Mouse (Mus musculus) brown adipose tissue, adult 24 weeks (tissue): Measurements from ENCODE around the gene Dkkl1. TPM values are rescaled to one million over a fixed set of nuclear protein-coding genes. Genes with fewer than 3 reads are reported as not detected.
A peak's percentile ranks its signal among the peaks of the same experiment; 100 is the strongest.
"Not testable (repeated sequence)": the region's sequence is repeated elsewhere in the genome, so short reads cannot be mapped to it uniquely, and the experiment has no call there.

ENCODE experiments used
- H3K27ac ChIP-seq: fragments of 200-500 bp; replicated peaks from 2 replicates; pipeline ENCODE4 v1.5.1; 2012; ENCODE audit warnings: low read depth, mild to moderate bottlenecking, low read length
- H3K4me1 ChIP-seq: fragments of 200-500 bp; 2 replicates; pipeline ENCODE4 v1.6.1; 2012; ENCODE audit warnings: low read length, mixed read lengths; ENCODE audit not compliant: control insufficient read depth, insufficient read depth, insufficient read length
- H3K4me3 ChIP-seq: fragments of 200-500 bp; 2 replicates; pipeline ENCODE4 v1.5.1; 2012; ENCODE audit warnings: low read depth, mild to moderate bottlenecking, low read length, moderate library complexity; ENCODE audit not compliant: insufficient read depth
- polyA plus RNA-seq: library from polyadenylated mRNA; stranded (reverse); fragments of >200 nt; gene quantifications from 2 replicates; pipeline ENCODE4 v1.2.4, GENCODE M21; 2012; ENCODE audit not compliant: missing spikeins, insufficient read depth, insufficient read length

Dkkl1 gene
- polyA plus RNA-seq, result not detected in 2 replicates

DNA sequence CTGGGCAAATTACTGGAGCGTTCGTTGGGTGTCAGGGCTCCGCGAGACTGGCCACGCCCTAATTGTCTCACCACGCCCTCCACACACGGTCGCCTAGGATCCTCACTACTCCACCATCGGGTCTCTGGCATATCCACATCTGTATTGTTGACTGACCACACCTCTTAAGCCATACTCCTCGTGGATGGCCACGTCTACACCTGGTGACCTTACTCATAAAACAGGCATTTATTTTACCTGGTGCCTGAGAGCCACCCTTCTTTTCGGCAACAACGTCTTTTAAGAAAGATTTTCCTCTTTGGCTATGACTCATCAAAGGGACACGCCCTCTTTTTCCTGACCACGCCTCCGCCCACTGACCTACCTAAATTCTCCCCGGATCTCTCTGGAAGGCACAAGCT lies at the start of gene Dkkl1:
Gene Dkkl1 (minus strand): TSS at position 297 of the 401 bp plus-strand sequence.
- Histone ChIP-seq H3K27ac (no peak within 1 kb of the TSS), H3K4me1 (peaks cover 2% of the 10 kb centered on the region), H3K4me3 (no peak within 1 kb of the TSS)

DNA sequence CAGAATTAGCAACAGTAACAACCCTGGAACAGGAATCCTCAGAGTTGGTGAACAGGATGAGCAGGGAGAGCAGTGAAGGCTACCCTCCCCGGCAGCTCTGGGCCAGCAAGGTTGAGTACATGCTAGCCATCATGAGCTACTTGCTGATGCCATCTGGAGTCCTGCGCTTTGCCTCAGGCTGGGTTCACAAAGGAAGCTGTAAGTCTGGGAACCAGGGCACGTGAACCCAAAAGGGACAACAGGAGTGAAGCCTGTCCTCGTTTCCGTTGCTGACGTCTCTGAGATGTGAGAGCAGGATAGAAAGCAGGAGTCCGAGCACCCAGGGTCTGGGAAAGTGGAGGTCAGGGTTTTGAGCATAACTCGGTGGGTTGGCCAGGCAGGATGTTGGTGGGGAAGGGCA lies 47.3 kb upstream of the Dkkl1 start:
- H3K4me3 ChIP-seq, result no peak overlapping the region
- no peaks in the 10 kb centered on the region for H3K4me1 ChIP-seq
- no peak overlapping the region for H3K27ac ChIP-seq

DNA sequence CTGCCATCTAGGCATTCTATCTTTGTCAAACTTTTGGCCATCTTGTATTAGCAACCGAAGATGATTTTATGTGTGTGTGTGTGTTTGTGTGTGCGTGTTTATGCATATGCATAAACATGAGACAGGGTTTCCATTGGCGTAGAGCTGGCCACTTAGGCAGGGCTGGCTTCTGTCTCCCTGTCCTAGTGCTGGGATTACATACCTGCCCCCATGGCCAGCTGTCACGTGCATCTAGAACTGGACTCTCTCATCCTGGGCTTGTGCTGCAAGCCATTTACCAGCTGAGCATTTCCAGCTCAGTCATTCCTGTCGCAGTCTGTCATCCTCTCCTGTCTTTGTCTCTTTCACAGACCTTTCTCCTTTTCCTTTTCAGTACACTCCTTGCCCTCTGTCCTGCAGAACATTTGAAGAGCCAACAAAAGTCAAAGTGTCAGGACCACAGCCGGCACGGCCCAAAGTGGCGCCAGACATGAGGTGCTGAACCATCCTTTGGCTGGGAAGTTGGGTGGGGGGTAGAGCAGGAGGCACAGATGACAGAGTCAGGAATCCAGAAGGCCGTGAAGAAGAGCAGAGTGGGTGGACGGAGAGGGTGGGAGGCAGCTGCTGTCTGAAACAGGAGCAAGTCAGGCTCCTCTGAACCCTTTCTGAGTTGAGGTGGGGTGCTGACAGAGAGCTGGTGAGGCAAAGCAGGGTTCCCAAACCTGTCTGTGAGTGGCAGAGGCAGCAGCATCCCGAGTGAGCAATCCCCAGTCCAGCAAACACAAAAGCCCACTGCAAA lies 45.3 kb upstream of the Dkkl1 start:
- no peak overlapping the region for H3K4me3 ChIP-seq
- no peaks in the 10 kb centered on the region for H3K4me1 ChIP-seq
- H3K27ac ChIP-seq, result no peak overlapping the region

DNA sequence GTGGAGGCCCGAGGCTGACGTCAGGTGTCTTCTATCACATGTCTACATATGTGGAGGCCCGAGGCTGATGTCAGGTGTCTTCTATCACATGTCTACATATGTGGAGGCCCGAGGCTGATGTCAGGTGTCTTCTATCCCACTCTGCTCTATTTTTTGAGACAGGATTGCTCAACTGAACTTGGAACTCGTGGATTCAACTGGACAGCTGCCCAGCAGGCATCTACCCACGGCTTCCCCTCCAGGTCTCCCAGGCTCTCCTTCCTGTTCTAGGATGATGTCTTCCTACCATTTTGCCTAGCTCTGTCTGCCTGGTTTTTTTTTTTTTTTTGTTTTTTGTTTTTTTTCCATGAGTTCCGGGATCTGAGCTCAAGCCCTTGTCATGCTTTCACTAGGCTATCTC lies 43.9 kb upstream of the Dkkl1 start:
- H3K27ac ChIP-seq, H3K4me3 ChIP-seq: not testable (repeated sequence)

DNA sequence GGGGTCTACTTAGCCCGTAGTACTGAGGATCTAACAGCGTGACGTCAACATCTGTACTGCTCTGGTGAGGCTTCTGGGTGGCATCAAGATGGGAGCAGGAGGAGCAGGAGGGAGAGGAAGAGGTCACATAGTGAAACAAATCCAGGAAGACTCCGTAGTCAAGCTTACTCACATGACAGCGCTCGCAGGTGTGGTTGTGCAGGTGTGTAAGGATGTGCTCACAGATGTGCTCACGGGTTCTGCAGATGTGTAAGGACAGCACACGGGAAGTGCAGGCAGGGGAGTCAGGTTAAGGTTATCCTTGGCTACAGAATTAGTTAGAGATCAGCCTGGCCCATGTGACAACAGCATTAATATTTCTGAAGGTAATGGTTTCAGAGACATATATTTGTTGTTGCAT lies 41.9 kb upstream of the Dkkl1 start:
- no peaks in the 10 kb centered on the region for H3K4me1 ChIP-seq
- no peak overlapping the region for H3K4me3 ChIP-seq
- no peak overlapping the region for H3K27ac ChIP-seq

More for the DNA sequence above, 43.9 kb upstream of the Dkkl1 start:
- not testable (repeated sequence) for H3K4me1 ChIP-seq

DNA sequence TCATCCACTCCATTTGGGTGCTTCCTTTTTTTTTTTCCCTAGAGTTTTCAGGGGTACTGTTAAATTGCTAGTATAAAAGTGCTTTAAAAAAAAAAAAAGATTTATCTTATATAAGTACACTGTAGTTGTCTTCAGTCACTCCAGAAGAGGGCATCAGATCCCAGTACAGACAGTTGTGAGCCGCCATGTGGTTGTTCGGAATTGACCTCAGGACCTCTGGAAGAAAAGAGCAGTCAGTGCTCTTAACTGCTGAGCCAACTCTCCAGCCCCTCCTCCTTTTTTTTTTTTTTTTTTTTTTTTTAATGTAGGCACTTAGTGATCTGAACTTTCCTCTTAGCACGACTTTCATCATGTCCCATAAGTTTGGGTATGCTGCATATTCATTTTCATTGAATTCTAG lies 35.7 kb upstream of the Dkkl1 start:
- Histone ChIP-seq H3K4me3 (no peak overlapping the region), H3K27ac (no peak overlapping the region), H3K4me1 (no peaks in the 10 kb centered on the region)

DNA sequence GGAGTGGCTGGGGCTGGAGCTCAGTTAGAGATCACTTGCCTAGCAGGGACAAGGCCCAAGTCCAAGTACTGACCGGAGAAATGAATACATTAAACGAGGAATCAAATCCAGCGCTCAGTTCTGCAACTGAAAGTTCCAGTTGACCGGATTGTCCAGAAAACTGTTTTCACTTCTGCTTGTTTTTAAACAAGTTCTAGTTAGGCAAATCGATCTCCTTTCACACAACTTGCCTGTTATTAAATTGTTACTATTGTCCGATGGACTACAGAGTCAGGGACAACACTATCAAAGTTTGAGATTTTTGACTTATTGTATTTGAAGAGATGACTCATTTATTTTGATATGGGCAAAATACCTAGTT lies 29.4 kb upstream of the Dkkl1 start:
- H3K4me1 ChIP-seq, result peaks cover 4% of the 10 kb centered on the region; the same call in 1 of the 2 replicates
- no peak overlapping the region for H3K4me3 ChIP-seq

DNA sequence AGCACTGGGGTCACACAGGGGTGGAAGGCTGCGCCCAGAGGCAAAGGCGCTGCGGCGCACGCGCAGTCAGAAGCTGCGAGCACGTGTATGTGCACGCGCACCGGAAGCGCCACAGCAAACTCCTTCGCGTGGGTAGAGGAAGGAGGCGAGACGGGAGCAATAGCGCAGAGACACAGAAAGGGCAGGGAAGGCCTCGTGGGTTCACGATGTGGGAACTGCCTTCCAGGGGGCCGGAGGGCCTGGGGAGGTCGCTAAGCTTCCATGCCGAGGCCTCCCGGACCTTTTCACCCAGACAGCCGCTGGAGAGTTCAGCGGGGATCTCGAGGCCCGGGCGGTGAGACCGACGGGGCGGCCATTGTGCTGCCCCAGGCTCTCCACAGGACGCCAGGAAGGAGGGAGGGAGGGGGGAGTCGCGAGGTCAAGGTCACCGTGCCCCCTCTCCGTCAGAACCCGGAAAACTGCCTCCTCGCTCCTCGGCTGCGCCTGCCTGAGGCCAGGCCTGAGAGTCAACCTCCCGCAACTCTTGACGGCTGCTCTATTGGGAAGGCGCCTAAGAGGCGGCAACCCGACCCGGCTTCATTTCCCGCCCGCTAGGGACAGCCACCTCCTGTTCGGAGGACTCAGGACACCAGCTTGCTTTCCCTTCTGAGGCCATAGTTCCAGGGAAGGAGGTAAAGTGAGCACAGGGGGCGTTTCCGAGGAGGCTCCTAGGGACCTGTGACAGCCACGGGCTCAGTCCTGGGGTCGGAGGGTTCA lies 28.9 kb upstream of the Dkkl1 start, which contains the start of gene Slc6a16:
Gene Slc6a16 (plus strand): TSS at position 453 of the 756 bp plus-strand sequence.
- H3K27ac ChIP-seq, result no peak within 1 kb of the TSS
- no peak within 1 kb of the TSS for H3K4me3 ChIP-seq
- H3K4me1 ChIP-seq, result peaks cover 4% of the 10 kb centered on the region; the same call in 1 of the 2 replicates

More for the DNA sequence above, 29.4 kb upstream of the Dkkl1 start:
- H3K27ac ChIP-seq, result no peak overlapping the region

DNA sequence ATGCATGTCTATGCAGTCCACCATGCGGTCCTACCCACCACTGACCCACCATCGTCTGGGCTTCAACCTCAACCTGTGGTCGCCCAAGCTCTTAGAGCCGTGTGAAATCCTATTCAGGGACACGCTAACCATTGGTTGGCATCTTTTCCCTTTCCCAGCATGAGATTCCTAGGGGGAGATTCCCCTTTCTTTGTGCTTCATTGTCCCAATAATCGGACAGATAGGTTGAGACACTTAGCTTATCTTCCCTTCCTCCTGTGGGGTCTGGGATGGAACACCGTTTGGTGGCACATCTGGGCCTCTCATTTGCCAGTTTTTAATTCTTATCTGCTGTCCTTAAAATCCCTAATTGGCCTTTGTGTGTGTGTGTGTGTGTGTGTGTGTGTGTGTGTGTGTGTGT lies 28.2 kb upstream of the Dkkl1 start:
- H3K27ac ChIP-seq, result no peak overlapping the region
- H3K4me3 ChIP-seq, result no peak overlapping the region
- H3K4me1 ChIP-seq, result peaks cover 4% of the 10 kb centered on the region; the same call in 1 of the 2 replicates

DNA sequence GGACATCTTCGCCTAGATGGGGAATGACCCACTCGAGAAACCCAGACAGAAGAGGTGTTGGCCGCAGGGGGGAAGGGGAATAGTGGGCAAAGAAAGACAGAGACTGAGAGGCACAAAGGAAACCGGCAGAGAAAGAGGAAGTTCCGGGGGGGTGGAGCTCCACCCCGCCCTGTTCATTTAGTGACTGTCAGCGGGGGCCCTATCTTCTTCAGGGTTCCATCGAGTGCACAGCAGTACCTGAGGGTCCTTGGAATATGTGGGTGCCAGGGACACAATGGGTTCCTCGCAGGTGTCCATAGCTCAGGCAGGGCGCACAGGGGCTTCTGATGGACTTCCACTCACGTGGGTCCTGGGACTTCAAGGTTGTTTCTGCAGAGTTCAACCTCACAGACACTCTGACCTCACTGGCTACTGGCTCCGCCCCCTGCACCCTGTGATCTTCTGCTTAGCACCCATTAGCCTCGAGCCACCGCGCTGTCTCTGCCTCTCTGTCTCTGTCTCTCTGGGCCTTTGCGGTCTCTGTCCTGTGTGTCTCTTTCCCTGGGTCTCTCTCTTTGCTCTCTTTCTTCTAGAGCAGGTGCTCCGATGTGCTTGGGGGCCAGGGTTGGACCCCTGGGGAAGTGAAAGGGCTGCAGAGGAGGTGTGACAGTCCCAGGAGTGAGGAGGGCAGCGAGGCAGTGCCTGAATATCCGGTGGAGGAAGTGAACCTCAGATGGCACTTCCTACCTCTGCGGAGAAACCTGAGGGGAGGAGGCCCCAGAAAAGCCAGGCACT lies 27.0 kb upstream of the Dkkl1 start, which contains the start of gene Cd37:
Gene Cd37 (minus strand): TSS at position 393 of the 774 bp plus-strand sequence.
- peak within 1 kb of the TSS; percentile 41 for H3K4me3 ChIP-seq
- H3K27ac ChIP-seq, result peak within 1 kb of the TSS; percentile 55
- peaks cover 13% of the 10 kb centered on the region for H3K4me1 ChIP-seq

DNA sequence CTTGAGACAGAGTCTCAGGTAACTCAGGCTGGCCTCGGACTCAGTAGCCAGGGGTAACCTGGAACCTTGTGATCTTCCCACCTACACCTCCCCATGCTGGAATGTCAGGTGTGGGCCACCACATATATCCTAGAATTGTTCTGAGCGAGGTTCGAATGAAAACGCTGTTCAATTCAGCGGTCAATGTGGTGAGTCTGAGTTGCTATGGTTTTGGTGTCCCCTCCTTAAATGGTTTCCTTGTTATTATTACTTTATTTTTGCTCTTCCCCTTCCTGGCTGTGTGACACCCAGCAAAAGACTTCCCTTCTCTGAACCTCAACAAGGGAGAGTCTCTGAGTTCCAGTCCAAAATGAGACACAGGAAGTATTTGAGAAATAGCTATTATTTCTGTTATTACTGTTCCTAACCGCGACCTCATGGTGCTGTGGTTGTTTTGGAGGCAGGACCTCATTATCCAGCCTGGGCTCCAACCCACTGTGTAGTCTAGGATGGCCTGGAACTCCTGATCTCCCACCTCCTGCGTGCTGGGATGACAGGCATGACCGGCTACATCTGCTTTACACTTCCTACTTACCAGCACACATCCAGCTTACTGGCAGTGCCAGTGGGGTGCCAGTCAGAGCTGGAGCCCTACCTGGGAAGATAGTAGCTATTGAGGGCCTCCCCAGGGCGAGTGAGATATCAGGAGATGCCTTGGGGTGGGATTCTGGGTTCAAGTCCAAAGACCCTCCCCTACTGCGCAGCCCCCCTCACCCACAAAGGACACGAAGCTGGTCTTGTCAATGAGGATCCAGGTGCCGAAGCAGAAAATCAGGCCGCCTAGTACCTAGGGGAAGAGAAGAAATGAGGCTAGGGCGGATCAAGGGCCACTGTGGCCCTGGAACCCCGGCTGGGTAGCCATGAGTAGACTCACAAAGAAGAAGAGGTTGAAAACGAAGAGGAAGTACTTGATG lies 26.1 kb upstream of the Dkkl1 start:
- H3K4me1 ChIP-seq, result peaks cover 16% of the 10 kb centered on the region
- H3K4me3 ChIP-seq, result peak overlapping the region; percentile 41
- H3K27ac ChIP-seq, result peak overlapping the region; percentile 55

DNA sequence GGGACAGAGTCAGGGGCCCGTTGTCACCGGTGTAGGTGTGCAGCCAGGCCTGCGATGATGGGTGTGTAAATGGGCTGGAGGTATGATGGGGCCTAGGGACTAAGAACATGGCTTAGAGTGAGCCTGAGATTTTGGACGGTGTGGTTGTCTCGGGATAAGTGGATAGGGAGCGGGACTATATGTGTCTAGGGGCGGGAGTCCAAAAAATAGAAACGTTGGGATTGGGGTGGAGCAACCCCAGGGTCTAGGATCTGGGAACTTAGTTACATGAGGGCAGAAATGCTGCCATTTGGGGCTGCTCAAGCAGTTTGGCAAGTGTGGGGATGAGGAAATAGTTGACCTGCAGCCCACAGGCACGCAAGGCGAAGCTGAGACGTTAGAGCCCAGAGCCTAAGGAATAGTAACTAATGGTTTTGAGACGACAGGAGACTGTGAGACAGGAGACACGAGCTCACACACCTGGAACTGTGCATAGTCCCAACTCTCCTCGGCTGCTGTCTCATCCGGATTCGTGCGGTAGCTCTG lies 23.8 kb upstream of the Dkkl1 start:
- H3K4me1 ChIP-seq, result peaks cover 14% of the 10 kb centered on the region
- no peak overlapping the region for H3K27ac ChIP-seq
- peak overlapping the region; percentile 32; the same call in 1 of the 2 replicates for H3K4me3 ChIP-seq

DNA sequence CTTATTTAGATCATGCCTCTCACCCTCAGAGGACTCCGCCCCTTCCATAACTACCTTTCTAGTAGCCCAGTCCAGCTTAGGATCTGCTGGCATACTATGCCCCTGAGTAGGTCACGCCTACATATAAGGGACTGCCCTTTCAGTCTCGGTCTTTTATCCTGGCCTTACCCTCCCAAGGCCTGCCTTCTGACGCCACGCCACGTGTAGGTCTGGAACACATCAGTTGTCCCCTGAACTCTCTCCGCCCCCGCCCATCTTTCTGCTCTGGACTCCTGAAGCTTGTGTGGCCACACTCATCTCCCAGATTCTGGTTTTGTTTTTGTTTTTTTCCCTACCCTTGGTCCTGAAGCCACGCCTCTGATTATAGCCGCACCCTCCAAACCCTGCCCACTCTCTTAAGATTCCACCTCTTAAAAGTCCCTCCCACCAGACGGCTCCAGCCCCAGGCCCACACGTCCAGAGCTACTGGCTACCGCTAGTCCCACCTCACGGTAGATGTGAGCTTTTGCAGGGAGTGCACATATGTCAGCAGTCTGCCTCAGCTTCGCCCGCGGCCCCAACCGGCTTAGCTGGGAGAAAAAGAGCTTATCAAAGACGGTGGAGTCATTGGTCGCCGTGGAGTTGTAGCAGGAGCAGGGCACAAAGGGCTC lies 23.1 kb upstream of the Dkkl1 start:
- H3K4me1 ChIP-seq, result peaks cover 14% of the 10 kb centered on the region
- H3K27ac ChIP-seq, result no peak overlapping the region

More for the DNA sequence above, 23.1 kb upstream of the Dkkl1 start:
- H3K4me3 ChIP-seq, result peak overlapping the region; percentile 36
